Mouse (Mus musculus): ENCODE measurements around the gene Lmo7. TPM values are rescaled to one million over a fixed set of nuclear protein-coding genes. Genes with fewer than 3 reads are reported as not detected.

The Lmo7 gene
- total RNA-seq, 2 experiments from 2014 or later: 396 to 411 TPM

- intact Hi-C loops (cut with DNase I): no loop called here
- DNase-seq (ENCODE audit: low spot score): no peak
These were observed 47.4 kb downstream of the Lmo7 start for GRCm38 (mm10) chr14:101777129-101777493.

- intact Hi-C loops (cut with DNase I): no loop called here
- no peak for DNase-seq (ENCODE audit: low spot score)
These were observed 48.7 kb downstream of the Lmo7 start for GRCm38 (mm10) chr14:101778426-101778825.

DNA sequence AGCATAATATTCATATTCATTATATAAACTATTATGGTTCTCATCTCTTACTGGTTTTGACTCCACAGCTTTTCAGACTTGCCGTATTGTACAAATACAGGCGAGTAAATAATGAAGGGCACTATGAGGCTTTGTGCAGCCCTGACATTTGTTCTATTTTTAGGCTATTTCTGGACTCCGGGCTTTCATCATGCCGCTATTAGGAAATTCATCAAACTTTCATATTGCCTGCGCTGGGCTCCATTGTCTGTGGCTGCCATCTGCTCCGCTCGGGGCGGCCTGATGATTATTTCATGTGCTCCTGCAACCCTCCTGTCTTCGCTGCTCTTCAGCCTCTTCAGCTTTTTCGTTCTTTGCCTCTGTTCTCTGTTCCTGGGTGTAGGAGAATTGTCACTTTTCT lies 50.3 kb downstream of the Lmo7 start:
- no peak for DNase-seq (ENCODE audit: low spot score)
- intact Hi-C loops (cut with DNase I): loop anchor here (2.0 to 10.0 kb wide), 5 partner anchors 55 to 169 kb away; no protein-coding TSS in a partner anchor

GRCm38 (mm10) chr14:101781219-101781618 lies 51.5 kb downstream of the Lmo7 start:
- intact Hi-C loops (cut with DNase I): loop anchor here (2.0 to 10.0 kb wide), 5 partner anchors 54 to 168 kb away; no protein-coding TSS in a partner anchor
- DNase-seq (ENCODE audit: low spot score): no peak

DNA sequence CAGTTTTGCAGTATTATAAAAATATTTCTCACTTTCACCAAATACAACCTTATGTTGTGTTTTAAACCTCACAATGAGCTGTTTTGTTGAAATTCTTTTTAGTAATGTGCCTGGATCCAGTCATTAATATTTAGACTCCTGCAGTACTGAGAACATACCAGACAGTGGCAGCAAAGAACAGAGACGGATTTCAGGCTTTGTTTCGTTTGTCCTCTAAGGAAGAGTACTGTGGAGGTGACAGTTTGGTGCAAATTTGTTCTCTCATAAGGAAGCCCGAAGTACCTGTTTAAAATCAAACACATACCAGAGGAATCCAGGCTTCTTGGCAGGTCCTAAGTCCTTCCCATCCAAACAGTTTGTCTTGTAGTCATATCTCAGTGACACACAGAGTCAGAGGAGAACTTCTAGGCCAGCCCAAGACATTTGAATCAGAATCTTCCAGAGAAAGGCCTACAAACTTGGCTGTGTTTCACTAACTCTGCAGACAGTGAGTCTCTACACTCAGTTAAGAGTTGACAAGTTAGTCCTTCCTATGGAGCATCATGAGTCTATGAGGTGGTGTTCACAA lies 52.3 kb downstream of the Lmo7 start:
- no peak for DNase-seq (ENCODE audit: low spot score)
- intact Hi-C loops (cut with DNase I): loop anchor here (2.0 to 10.0 kb wide), 6 partner anchors 53 to 167 kb away; no protein-coding TSS in a partner anchor

DNA sequence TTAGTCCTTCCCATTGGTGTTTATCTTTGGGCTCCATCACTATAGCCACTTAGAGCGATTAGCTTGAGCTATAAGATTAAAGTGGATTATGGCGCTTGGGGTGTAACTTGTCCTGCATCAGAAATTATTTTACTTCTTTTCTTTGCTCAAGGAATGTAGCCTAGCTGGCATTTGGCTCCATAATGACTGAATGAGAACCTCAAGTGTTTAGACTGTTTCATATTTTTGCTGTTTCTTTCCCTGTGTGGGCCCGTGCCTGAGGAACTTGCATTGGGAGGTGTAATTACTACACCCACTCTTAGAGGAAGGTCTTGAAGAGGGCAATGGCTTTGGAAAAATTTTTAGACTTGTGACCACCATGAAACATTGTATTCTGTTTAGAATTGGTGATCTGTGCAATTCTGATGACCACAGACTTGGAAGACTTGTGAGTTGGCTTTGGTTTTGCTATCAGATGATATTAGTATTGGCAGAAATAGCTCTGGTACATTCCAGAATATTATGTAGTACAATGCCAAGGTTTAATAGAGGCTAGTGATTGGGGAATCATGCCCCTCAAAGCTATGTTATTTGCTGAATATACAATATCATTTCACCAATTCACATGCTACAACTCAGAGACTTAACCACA lies 54.7 kb downstream of the Lmo7 start:
- intact Hi-C loops (cut with DNase I): loop anchor here (5.0 to 10.0 kb wide), 4 partner anchors 50 to 148 kb away; no protein-coding TSS in a partner anchor

GRCm38 (mm10) chr14:101787903-101788302 lies 58.1 kb downstream of the Lmo7 start:
- intact Hi-C loops (cut with DNase I): loop anchor here (10.0 kb wide), 1 partner anchor 47 kb away; no protein-coding TSS in a partner anchor
- DNase-seq (ENCODE audit: low spot score): peak; percentile 7

More for the DNA sequence above, 54.7 kb downstream of the Lmo7 start:
- DNase-seq (ENCODE audit: low spot score): no peak

GRCm38 (mm10) chr14:101788475-101788874 lies 58.7 kb downstream of the Lmo7 start:
- intact Hi-C loops (cut with DNase I): loop anchor here (10.0 kb wide), 1 partner anchor 46 kb away; no protein-coding TSS in a partner anchor
- no peak for DNase-seq (ENCODE audit: low spot score)

DNA sequence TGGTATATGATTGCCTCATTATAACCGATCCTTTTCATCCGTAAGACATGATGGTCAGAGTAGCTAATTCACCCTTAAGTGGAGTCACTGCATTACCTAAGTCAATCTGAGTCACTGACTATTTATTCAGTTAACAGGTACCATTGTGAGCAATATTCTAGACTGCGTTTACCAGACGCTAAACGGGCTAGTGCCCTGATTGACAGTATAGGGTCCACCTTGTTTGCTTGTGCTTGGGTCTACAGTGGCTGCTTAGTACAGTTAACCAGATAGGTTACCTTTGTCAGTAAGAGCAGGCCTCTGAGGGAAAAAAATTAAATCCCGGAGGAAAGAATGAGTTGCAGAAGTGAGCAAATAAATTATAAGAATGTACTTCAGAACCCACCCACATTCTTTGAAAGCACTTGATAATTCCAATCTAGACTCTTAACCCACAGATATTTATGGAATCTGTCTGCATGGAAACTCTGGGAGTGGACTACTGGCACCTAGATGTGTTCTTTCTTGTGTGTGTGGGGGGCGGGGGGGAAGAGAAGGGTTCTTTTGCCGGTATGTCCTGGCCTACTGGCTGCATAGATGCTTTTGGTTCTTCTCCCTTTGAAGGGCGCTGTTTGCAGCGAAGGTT lies 64.9 kb downstream of the Lmo7 start:
- no peak for DNase-seq (ENCODE audit: low spot score)
- intact Hi-C loops (cut with DNase I): no loop called here

DNA sequence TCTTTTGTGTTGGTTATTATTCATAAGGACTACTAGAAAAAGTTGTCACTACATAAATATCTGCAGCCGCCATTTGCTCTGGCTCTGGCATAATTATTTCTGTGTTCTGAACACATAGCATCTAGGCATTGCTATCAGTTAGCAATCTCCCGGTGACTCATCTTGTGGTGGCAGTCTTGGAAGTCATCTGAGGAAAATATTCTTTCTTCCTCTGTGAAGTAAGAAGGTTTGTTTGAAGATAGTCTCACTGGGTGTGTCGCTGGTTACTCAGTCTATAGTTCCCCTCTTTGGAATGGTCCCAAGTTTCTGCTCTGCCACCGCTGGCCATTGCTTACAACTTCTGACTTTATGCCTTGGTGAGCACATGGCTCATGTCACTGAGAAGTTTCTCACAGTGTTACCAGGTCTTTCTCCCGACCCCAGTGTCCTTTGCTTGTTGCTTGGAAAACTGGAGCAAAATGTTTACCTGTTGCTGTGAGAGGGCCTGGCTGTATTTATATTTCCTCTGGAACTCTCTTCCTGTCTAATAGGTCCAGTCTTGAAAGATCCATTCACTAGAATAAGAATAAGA lies 68.3 kb downstream of the Lmo7 start:
- no peak for DNase-seq (ENCODE audit: low spot score)
- intact Hi-C loops (cut with DNase I): no loop called here

DNA sequence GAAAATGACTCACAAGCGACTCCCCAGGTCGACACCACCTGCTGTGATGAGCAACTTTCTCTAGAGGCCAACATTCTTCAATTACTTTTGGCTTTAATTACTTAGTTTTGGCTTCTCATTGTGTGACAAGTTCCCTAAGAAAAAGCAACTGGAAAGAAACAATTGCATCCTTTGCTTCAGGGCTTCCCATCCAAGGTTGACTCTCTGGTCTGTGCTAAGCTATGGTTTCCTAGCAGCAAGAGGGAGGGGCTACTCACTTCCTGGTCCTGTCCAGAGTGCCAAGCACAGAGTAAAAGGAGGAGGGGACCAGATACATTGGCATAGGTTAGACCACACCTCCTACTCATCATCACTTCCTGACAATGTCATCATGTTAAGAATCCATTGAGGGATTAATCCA lies 69.0 kb downstream of the Lmo7 start:
- intact Hi-C loops (cut with DNase I): no loop called here
- no peak for DNase-seq (ENCODE audit: low spot score)

- intact Hi-C loops (cut with DNase I): no loop called here
- DNase-seq (ENCODE audit: low spot score): no peak
These were observed 71.9 kb downstream of the Lmo7 start for GRCm38 (mm10) chr14:101801674-101802073.

- intact Hi-C loops (cut with DNase I): no loop called here
These were observed 74.4 kb downstream of the Lmo7 start for GRCm38 (mm10) chr14:101804119-101804518.

GRCm38 (mm10) chr14:101804562-101805327 lies 75.0 kb downstream of the Lmo7 start:
- intact Hi-C loops (cut with DNase I): no loop called here

More at GRCm38 (mm10) chr14:101804119-101804518, 74.4 kb downstream of the Lmo7 start:
- DNase-seq (ENCODE audit: low spot score): no peak

DNA sequence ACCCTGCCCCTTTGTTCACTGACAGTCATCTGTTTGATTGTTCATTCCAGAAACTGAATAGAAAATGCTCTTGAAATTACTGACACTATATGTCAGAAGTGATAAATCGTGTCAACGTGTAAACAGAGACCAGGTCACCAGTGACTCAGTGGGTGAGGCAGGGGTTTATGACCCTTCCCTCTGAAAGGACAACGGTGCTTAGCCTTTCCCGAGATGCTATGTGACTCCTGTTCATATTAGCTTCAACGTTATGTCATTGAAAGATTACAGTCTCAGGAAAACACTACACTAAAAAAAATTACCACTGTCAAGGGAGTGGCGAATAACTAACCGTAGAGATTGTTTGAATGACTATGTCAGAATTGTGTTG lies 75.6 kb downstream of the Lmo7 start:
- intact Hi-C loops (cut with DNase I): no loop called here
- no peak for DNase-seq (ENCODE audit: low spot score)

More at GRCm38 (mm10) chr14:101804562-101805327, 75.0 kb downstream of the Lmo7 start:
- DNase-seq (ENCODE audit: low spot score): no peak

DNA sequence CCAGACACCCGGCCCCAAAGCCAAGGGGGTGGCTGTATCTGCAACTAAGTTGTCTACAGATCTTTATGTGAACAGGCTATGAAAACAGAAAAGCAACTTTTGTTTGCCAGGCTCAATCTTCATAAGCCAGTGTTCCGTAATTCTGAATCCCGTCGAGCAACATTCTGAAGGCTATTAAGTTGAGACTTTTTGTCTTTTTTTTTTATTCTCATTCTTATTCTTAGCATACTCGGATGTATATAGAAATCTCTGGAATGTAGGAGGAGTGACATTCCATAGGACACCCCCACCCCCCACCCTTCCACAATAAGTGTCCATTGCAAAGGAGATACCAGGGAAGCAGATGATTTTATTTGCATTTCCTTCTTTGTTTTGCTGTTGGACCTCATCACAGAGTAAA lies 76.3 kb downstream of the Lmo7 start:
- DNase-seq (ENCODE audit: low spot score): no peak
- intact Hi-C loops (cut with DNase I): no loop called here

DNA sequence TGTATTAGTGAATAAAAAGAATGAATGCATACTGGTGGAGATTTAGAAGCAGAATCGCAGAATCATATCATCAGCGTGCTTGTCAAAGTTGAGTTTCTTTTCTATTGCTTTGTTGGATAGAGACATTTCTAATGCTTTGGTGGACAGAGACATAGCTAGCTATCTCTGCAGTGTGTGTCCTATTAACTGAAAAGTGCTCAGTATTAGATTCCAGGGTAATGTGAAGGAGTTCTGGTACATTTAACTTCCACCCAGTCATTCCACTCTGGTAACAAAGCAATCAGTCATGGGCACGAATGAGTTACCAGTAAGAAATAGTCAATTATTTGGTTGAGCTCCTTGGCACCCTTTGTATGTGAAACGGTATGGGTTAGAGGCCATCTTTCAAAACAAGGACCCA lies 76.8 kb downstream of the Lmo7 start:
- intact Hi-C loops (cut with DNase I): no loop called here
- DNase-seq (ENCODE audit: low spot score): no peak

DNA sequence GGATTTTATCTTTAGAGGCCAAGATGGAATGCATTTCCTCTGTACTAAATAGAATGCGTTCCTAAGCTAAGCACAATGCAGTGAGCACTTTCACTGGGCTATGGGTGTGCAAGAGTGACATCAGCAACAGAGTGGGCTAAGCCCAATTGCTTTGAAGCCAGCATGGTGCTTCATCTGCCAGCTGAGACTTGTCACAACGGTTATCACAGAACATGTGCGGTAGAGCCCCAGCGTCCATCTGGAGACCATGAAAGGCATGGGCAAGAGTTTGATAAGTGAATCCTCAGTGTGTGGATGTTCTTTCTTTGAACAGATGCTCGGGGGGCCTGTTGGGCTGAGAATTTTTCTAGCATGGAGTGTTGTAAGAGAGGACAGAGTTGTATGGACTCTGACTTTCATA lies 86.7 kb downstream of the Lmo7 start:
- intact Hi-C loops (cut with DNase I): no loop called here
- no peak for DNase-seq (ENCODE audit: low spot score)

- no peak for DNase-seq (ENCODE audit: low spot score)
- intact Hi-C loops (cut with DNase I): loop anchor here (10.0 kb wide), 1 partner anchor 52 kb away; no protein-coding TSS in a partner anchor
These were observed 92.6 kb downstream of the Lmo7 start for GRCm38 (mm10) chr14:101822390-101822789.

DNA sequence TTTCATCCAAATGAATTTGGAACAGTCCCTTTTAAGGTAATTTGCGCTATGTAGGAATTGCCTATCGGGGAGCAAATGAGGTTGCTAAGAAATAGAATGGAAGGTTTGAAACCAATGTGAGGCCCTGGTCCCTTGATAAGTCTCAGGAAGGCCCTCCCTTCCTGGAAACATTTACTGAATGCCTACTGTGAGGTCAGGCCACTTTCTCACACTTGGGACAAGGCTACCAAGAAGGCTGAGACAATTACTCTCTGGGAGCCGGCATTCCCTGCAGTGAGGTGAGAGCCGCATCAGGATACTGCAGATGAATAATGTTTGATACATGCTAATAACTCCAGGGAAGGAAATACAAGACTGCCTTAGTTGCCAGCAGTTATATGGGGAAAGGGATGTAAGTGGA lies 93.1 kb downstream of the Lmo7 start:
- intact Hi-C loops (cut with DNase I): loop anchor here (10.0 kb wide), 1 partner anchor 52 kb away; no protein-coding TSS in a partner anchor
- DNase-seq (ENCODE audit: low spot score): no peak

All from heart, postnatal 25 days (tissue).